Mouse (Mus musculus): ENCODE data around the gene 4933402N03Rik. TPM values are rescaled to one million over a fixed set of nuclear protein-coding genes. Genes with fewer than 3 reads are reported as not detected.

4933402N03Rik gene
- polyA plus RNA-seq, 1 experiment = not detected

GRCm38 (mm10) chr7:131114434-131114833 is 31.7 kb downstream of the 4933402N03Rik start:
- Histone ChIP-seq H3K27ac (ENCODE audit: insufficient read depth, low read depth, low read length) (no peak overlapping the region), H3K4me1 (ENCODE audit: control insufficient read depth, insufficient read depth, low read length) (no peaks in the 10 kb centered on the region), H3K36me3 (ENCODE audit: control insufficient read depth, insufficient read depth, low read length) (no peaks in the 10 kb centered on the region), H3K4me3 (ENCODE audit: insufficient read depth, low read depth, low read length) (no peak overlapping the region), H3K27me3 (replicated peaks; ENCODE audit: control insufficient read depth, insufficient read depth, low read length) (no peaks in the 10 kb centered on the region)
- 69% methylated on average over 2 of the region's 2 CpGs for WGBS
- TF ChIP-seq CTCF (conservative IDR thresholded peaks at IDR 0.05; ENCODE audit: insufficient read depth, insufficient read length, low read depth, low read length) = no peak
- TF ChIP-seq POLR2A (IDR thresholded peaks at IDR 0.05; ENCODE audit: low read depth, low read length) = no peak
- DNase-seq = no peak

GRCm38 (mm10) chr7:131113676-131114075 is 32.4 kb downstream of the 4933402N03Rik start:
- no peaks in the 10 kb centered on the region for H3K36me3 ChIP-seq (ENCODE audit: control insufficient read depth, insufficient read depth, low read length)
- H3K27me3 ChIP-seq (replicated peaks; ENCODE audit: control insufficient read depth, insufficient read depth, low read length) = no peaks in the 10 kb centered on the region
- no peak for TF ChIP-seq CTCF (conservative IDR thresholded peaks at IDR 0.05; ENCODE audit: insufficient read depth, insufficient read length, low read depth, low read length)
- no peak for TF ChIP-seq POLR2A (IDR thresholded peaks at IDR 0.05; ENCODE audit: low read depth, low read length)
- H3K27ac ChIP-seq (ENCODE audit: insufficient read depth, low read depth, low read length) = no peak overlapping the region
- WGBS = 67% methylated on average over 6 of the region's 6 CpGs
- no peaks in the 10 kb centered on the region for H3K4me1 ChIP-seq (ENCODE audit: control insufficient read depth, insufficient read depth, low read length)
- no peak for DNase-seq
- H3K4me3 ChIP-seq (ENCODE audit: insufficient read depth, low read depth, low read length) = no peak overlapping the region

GRCm38 (mm10) chr7:131112486-131112885 is 33.6 kb downstream of the 4933402N03Rik start:
- Histone ChIP-seq H3K4me1 (ENCODE audit: control insufficient read depth, insufficient read depth, low read length) (no peaks in the 10 kb centered on the region), H3K36me3 (ENCODE audit: control insufficient read depth, insufficient read depth, low read length) (no peaks in the 10 kb centered on the region), H3K4me3 (ENCODE audit: insufficient read depth, low read depth, low read length) (no peak overlapping the region), H3K27ac (ENCODE audit: insufficient read depth, low read depth, low read length) (no peak overlapping the region), H3K27me3 (replicated peaks; ENCODE audit: control insufficient read depth, insufficient read depth, low read length) (no peaks in the 10 kb centered on the region)
- peak; percentile 46 for DNase-seq
- 29% methylated on average over 3 of the region's 3 CpGs for WGBS
- peak; percentile 65 for TF ChIP-seq CTCF (conservative IDR thresholded peaks at IDR 0.05; ENCODE audit: insufficient read depth, insufficient read length, low read depth, low read length)
- TF ChIP-seq POLR2A (IDR thresholded peaks at IDR 0.05; ENCODE audit: low read depth, low read length) = no peak

Other genes starting within 250 kb of the 4933402N03Rik start
- gene Htra1, start 210.2 kb downstream of the 4933402N03Rik start, polyA plus RNA-seq (2012; rRNA removed) = 97.0 and 98.2 TPM in 2 replicates
- gene Dmbt1, start 114.3 kb downstream of the 4933402N03Rik start, polyA plus RNA-seq (2012; rRNA removed) = 0.02 TPM in 1 of 2 replicates, not detected in the other
- gene 5430419D17Rik, start 28.1 kb upstream of the 4933402N03Rik start, polyA plus RNA-seq (2012; rRNA removed) = not detected in 2 replicates
- 0.06 TPM in 1 of 2 replicates, not detected in the other for gene Cuzd1, start 176.0 kb upstream of the 4933402N03Rik start, polyA plus RNA-seq (2012; rRNA removed)
- not detected in 2 replicates for gene Fam24b, start 183.2 kb upstream of the 4933402N03Rik start, polyA plus RNA-seq (2012; rRNA removed)
- not detected in 2 replicates for gene Fam24a, start 187.6 kb upstream of the 4933402N03Rik start, polyA plus RNA-seq (2012; rRNA removed)
- 5.7 and 6.0 TPM in 2 replicates for gene 2310057M21Rik, start 216.4 kb upstream of the 4933402N03Rik start, polyA plus RNA-seq (2012; rRNA removed)
- 40.9 and 45.9 TPM in 2 replicates for gene Pstk, start 224.8 kb upstream of the 4933402N03Rik start, polyA plus RNA-seq (2012; rRNA removed)